Mouse (Mus musculus) stomach, embryonic 16.5 days (tissue): ENCODE data around the gene Acvr1b. TPM values are rescaled to one million over a fixed set of nuclear protein-coding genes. Genes with fewer than 3 reads are reported as not detected.

Source experiments
- ATAC-seq: fragments of 200-750 bp; cut with Nextera tagmentation; 2 replicates; pipeline ENCODE4 v1.8.0; 2017; ENCODE audit warnings: moderate number of reproducible peaks, moderate TSS enrichment; ENCODE audit not compliant: insufficient read depth, low FRiP score
- H3K27ac ChIP-seq: fragments of 300-500 bp; sonication (generic); 2 replicates; pipeline ENCODE4 v1.5.1; 2014; ENCODE audit warnings: low read length
- H3K27me3 ChIP-seq: fragments of 300-500 bp; sonication (generic); 2 replicates; pipeline ENCODE4 v1.6.1; 2014; ENCODE audit warnings: low read length, control low read depth, mixed read lengths; ENCODE audit not compliant: control insufficient read depth, insufficient read depth
- H3K36me3 ChIP-seq: fragments of 300-500 bp; sonication (generic); 2 replicates; pipeline ENCODE4 v1.6.1; 2014; ENCODE audit warnings: low read length; ENCODE audit not compliant: control insufficient read depth, insufficient read depth
- H3K4me1 ChIP-seq: fragments of 300-500 bp; sonication (generic); 2 replicates; pipeline ENCODE4 v1.6.1; 2014; ENCODE audit warnings: low read length, control low read depth, mixed read lengths; ENCODE audit not compliant: control insufficient read depth, insufficient read depth
- H3K4me2 ChIP-seq: fragments of 300-500 bp; sonication (generic); 2 replicates; pipeline ENCODE4 v1.6.1; 2014; ENCODE audit warnings: low read depth, low read length, mixed read lengths
- H3K4me3 ChIP-seq: fragments of 300-500 bp; sonication (generic); replicated peaks from 2 replicates; pipeline ENCODE4 v1.5.1; 2014; ENCODE audit warnings: mild to moderate bottlenecking, low read length
- H3K9ac ChIP-seq: fragments of 300-500 bp; sonication (generic); 2 replicates; pipeline ENCODE4 v1.6.1; 2014; ENCODE audit warnings: low read length
- H3K9me3 ChIP-seq: fragments of 300-500 bp; sonication (generic); replicated peaks from 2 replicates; pipeline ENCODE4 v1.6.1; 2016; ENCODE audit warnings: low read length, control low read depth; ENCODE audit not compliant: control insufficient read depth
- WGBS: fragments of 180-500 bp; shearing (Covaris S2); extraction: QIAGEN DNeasy Blood & Tissue Kit; methylation state at CpG from one replicate; pipeline ENCODE4 v1.1.7; 2014; 5-methylcytosine and 5-hydroxymethylcytosine counted together
- polyA plus RNA-seq: library from polyadenylated mRNA; unstranded; fragments of >200 nt; fragmentation: Nextera tagmentation; extraction: Ambion mirVana; gene quantifications from 2 replicates; pipeline ENCODE4 v1.2.1, GENCODE M21; 2015

Gene Acvr1b
- polyA plus RNA-seq, 1 experiment from 2014 or later: 11.6 TPM

DNA sequence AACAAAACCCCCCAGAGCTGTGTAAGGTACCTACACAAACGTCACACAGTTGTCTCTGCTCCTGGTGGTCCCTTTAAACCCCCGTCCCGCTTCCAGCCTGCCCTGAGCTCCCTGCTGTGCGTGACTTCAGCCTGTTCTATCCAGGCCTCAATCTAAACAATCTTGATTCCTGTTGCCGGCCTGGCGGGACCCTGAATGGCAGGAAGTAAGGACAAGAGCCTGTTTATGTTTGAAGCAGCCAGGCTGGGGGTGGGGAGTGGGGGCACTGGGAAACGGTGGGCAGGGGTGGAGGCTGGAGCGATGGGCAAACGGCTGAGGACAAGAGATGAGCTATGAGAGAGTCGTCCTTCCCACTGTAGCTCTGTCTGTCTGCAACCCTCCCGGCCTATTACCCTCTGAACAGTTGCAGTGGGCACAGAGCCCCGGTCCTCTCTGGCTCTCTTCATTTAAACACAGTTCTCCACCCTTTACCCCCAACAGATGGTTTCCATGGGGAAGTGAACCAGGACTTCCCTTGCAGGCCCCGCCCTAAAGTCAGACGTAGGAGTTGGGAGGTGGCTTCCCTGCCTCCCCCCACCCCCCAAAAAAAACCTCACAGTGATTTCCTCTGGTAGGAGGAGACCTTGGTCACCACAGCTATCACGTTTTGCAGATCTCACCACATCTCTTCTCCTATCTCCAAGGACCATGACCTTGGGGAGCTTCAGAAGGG lies 39.7 kb upstream of the Acvr1b start:
- 15% methylated on average over 15 of the region's 15 CpGs for WGBS
- Histone ChIP-seq H3K4me2 (peak overlapping the region; percentile 54), H3K9me3 (no peaks in the 10 kb centered on the region), H3K9ac (peak overlapping the region; percentile 64), H3K36me3 (no peaks in the 10 kb centered on the region), H3K4me1 (peaks cover 63% of the 10 kb centered on the region), H3K4me3 (peak overlapping the region; percentile 45), H3K27me3 (0 out of 2 replicates have a peak, but pooled peaks cover 3% of the 10 kb centered on the region), H3K27ac (peak overlapping the region; percentile 94)
- ATAC-seq: peak; percentile 67

DNA sequence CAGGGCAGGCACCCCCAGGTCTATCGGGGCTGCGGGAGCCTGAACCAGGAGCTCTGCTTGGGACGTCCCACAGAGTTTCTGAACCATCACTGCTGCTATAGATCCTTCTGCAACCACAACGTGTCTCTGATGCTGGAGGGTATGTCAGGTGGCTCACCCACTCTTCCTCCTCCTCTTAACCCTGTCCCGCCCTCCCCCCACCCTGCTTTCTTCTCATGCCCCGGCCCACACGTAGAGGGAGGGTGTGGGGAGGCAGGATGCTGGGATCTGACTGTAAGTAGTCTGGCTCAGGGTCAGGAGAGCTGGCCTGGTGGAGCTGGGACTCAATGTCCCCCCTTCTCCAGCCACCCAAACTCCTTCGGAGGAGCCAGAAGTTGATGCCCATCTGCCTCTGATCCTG lies 38.5 kb upstream of the Acvr1b start:
- Histone ChIP-seq H3K4me2 (peak overlapping the region; percentile 54), H3K9me3 (no peaks in the 10 kb centered on the region), H3K4me1 (peaks cover 64% of the 10 kb centered on the region), H3K27ac (peak overlapping the region; percentile 94; the same call in 1 of the 2 replicates), H3K36me3 (no peaks in the 10 kb centered on the region), H3K9ac (peak overlapping the region; percentile 64), H3K27me3 (no peaks in the 10 kb centered on the region), H3K4me3 (peak overlapping the region; percentile 45)
- WGBS: 56% methylated on average over 8 of the region's 8 CpGs
- ATAC-seq: no peak

DNA sequence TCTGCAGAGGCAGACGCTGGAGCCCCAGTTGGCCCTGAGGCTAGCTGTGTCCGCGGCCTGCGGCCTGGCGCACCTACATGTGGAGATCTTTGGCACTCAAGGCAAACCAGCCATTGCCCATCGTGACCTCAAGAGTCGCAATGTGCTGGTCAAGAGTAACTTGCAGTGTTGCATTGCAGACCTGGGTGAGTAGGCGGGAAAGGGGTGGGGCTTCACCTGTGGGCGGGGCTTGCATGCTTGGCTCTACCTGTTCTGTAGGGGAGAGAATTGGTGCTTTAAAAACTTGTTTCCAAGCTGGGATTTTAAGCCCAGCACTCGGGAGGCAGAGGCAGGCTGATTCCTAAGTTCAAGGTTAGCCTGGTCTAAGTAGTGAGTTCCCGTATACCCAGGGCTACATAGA lies 36.4 kb upstream of the Acvr1b start:
- Histone ChIP-seq H3K4me1 (peaks cover 56% of the 10 kb centered on the region), H3K9me3 (no peaks in the 10 kb centered on the region), H3K9ac (no peak overlapping the region), H3K4me2 (no peak overlapping the region), H3K27me3 (no peaks in the 10 kb centered on the region), H3K4me3 (no peak overlapping the region), H3K36me3 (no peaks in the 10 kb centered on the region), H3K27ac (no peak overlapping the region)
- 83% methylated on average over 11 of the region's 11 CpGs for WGBS
- no peak for ATAC-seq

DNA sequence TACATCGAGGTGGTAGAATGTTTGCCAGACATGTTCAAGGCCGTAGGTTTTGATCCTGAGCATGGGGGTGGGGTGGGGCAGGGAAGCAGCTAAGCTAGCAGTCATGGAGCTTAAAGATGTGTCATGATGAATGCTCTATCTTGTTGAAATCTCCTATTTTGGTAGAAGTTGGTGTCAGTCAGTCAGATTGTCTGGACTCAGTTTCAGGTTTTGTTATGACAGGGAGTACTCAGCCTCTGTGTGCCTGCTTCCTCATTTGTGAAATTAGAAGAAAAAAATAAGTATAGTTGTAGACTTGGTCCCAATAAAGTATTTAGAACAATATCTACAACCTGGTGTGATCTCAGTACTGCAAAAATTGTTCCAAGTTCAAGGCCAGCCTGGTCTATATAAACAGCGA lies 35.2 kb upstream of the Acvr1b start:
- Histone ChIP-seq H3K27me3 (no peaks in the 10 kb centered on the region), H3K9me3 (no peaks in the 10 kb centered on the region), H3K9ac (no peak overlapping the region), H3K4me2 (no peak overlapping the region), H3K4me3 (no peak overlapping the region), H3K36me3 (no peaks in the 10 kb centered on the region), H3K27ac (no peak overlapping the region), H3K4me1 (peaks cover 56% of the 10 kb centered on the region)
- 77% methylated on average over 3 of the region's 3 CpGs for whole genome bisulfite sequencing
- ATAC-seq: no peak

DNA sequence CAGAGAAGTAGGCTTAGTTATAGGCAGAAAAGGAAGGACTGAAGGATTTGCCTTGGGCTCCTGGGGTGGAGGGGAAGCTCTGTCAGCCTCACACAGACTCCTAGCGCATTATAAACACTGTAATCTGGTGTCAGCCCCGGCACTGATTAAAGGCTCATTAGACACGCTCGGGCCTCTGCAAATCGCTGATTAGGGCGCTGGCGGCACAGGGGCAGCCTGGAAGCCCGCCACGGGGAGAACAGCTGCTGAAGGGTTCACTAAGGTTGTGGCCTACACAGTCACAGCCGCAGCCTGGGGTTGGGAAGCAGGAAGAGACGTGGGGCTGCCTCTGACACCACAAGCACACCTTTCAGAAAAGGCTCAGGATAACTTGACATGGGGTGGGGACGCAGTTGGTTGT lies 34.0 kb upstream of the Acvr1b start:
- WGBS: 22% methylated on average over 12 of the region's 12 CpGs
- peaks cover 56% of the 10 kb centered on the region for H3K4me1 ChIP-seq
- ATAC-seq: peak; percentile 11; the same call in 1 of the 2 replicates
- no peak overlapping the region for H3K4me3 ChIP-seq
- H3K36me3 ChIP-seq: no peaks in the 10 kb centered on the region
- peak overlapping the region; percentile 58 for H3K27ac ChIP-seq
- no peaks in the 10 kb centered on the region for H3K9me3 ChIP-seq
- H3K4me2 ChIP-seq: peak overlapping the region; percentile 16; the same call in 1 of the 2 replicates
- H3K9ac ChIP-seq: peak overlapping the region; percentile 13; the same call in 1 of the 2 replicates
- no peaks in the 10 kb centered on the region for H3K27me3 ChIP-seq

DNA sequence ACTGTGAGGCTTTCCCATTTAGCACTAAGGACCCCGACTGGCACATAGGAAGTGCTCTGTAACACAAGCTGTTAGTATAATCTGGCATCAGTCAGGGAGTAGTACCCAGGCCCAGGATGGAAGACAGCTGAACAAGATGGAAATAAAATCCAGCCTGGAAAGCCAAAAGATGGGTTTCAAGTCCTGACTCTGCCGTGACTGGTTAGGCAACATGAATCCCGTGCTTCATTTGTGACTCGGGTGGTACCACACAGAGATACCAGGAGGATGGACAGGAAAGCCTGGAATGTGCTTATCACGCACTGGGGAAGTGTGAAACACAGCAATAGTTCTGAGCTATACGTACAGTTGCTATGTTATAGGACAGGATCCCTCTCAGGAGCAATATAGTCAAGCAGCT lies 33.3 kb upstream of the Acvr1b start:
- Histone ChIP-seq H3K36me3 (no peaks in the 10 kb centered on the region), H3K4me2 (peak overlapping the region; percentile 27; the same call in 1 of the 2 replicates), H3K4me1 (peaks cover 52% of the 10 kb centered on the region), H3K9ac (peak overlapping the region; percentile 54; the same call in 1 of the 2 replicates), H3K27ac (peak overlapping the region; percentile 58), H3K27me3 (no peaks in the 10 kb centered on the region), H3K4me3 (no peak overlapping the region), H3K9me3 (no peaks in the 10 kb centered on the region)
- no peak for ATAC-seq
- WGBS: 45% methylated on average over 6 of the region's 6 CpGs

DNA sequence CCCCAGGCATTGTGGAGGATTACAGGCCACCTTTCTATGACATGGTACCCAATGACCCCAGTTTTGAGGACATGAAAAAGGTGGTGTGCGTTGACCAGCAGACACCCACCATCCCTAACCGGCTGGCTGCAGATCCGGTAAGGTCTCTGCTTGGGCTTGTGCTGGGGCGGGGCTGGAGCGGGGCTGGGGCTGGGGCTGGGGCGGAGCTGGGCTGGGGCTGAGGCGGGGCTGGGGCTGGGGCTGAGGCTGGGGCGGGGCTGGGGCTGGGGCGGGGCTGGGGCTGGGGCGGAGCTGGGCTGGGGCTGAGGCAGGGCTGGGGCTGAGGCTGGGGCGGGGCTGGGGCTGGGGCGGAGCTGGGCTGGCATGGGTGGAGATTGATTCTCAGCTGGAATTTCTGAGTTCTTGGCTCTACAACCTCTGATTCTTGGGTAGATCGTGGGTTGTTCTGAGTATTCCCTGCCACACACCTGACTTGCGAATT lies 32.8 kb upstream of the Acvr1b start:
- Histone ChIP-seq H3K27me3 (no peaks in the 10 kb centered on the region), H3K9me3 (no peaks in the 10 kb centered on the region), H3K36me3 (no peaks in the 10 kb centered on the region), H3K4me3 (no peak overlapping the region), H3K4me2 (peak overlapping the region; percentile 27; the same call in 1 of the 2 replicates), H3K4me1 (peaks cover 55% of the 10 kb centered on the region), H3K9ac (peak overlapping the region; percentile 54; the same call in 1 of the 2 replicates), H3K27ac (peak overlapping the region; percentile 58)
- peak; percentile 61 for ATAC-seq
- WGBS: 3% methylated on average over 11 of the region's 14 CpGs

DNA sequence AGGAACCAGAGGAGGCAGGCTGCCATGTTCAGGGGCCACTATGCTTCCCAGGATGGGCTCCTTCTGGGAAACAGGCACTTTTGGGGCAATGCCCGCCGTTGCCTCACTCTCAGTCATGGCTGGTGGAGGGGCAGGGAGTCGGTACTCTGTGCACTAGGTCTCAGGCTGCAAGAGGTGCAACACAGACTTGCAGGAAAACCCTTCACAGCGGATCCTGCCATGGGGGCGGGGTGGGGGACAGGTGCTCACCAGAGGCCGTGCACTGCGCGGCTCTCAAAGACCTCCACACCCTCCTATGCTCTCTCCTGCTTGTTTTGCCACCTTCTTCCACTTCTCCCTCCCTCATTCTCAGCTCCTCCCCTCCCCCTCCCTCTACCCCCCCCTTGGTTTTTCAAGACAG lies 31.2 kb upstream of the Acvr1b start:
- WGBS: 66% methylated on average over 8 of the region's 8 CpGs
- no peaks in the 10 kb centered on the region for H3K27me3 ChIP-seq
- H3K4me1 ChIP-seq: peaks cover 70% of the 10 kb centered on the region
- no peaks in the 10 kb centered on the region for H3K9me3 ChIP-seq
- no peak for ATAC-seq
- no peak overlapping the region for H3K4me2 ChIP-seq
- H3K36me3 ChIP-seq: no peaks in the 10 kb centered on the region
- H3K27ac ChIP-seq: no peak overlapping the region
- H3K9ac ChIP-seq: no peak overlapping the region
- H3K4me3 ChIP-seq: no peak overlapping the region

DNA sequence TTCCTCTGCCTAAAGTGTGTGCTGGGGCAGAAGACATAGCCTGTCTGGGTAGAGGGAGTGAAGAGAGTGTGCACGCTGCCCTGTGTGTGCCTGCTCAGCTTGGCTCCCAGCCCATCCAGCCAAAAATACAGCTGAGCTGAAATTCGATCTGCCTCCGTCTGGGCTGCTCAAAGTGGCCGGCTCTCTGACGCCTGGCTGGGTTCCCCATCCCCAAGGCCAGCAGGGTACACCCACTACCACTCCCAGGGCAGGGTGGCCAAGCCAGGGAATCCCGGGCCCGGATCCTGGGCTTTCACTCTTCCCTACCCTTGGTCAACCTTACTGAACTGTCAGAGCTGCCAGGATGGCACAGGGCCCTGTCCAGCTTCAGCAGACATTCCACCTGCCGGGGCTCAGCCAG lies 30.4 kb upstream of the Acvr1b start:
- H3K4me2 ChIP-seq: peak overlapping the region; percentile 17; the same call in 1 of the 2 replicates
- peak overlapping the region; percentile 38 for H3K9ac ChIP-seq
- no peaks in the 10 kb centered on the region for H3K9me3 ChIP-seq
- no peak overlapping the region for H3K4me3 ChIP-seq
- H3K36me3 ChIP-seq: no peaks in the 10 kb centered on the region
- H3K4me1 ChIP-seq: peaks cover 73% of the 10 kb centered on the region
- 25% methylated on average over 8 of the region's 8 CpGs for WGBS
- ATAC-seq: no peak
- H3K27ac ChIP-seq: peak overlapping the region; percentile 34
- H3K27me3 ChIP-seq: no peaks in the 10 kb centered on the region
